ENCODE assay signal across 23 mouse cellular contexts in genomic region chr13:54431161-54431560, GRCm38 (mm10). TPM values are rescaled to one million over a fixed set of nuclear protein-coding genes. Genes with fewer than 3 reads are reported as not detected.
DNase-seq lines count a peak whose midpoint lies in the region; ATAC-seq lines count a peak whose summit lies in the region.
"Had no signal": no experiment of that assay in that cellular context is flagged by ENCODE, and none has a peak within 500 bp of the region (broad histone marks: within the 10 kb centered on the region; RNA-seq: fewer than 3 reads in every experiment).

No protein-coding gene starts in this region.

- H3K4me2 ChIP-seq in heart, embryonic 12.5 days, result no peak overlapping the region
- no peak overlapping the region for H3K4me2 ChIP-seq in hindbrain, embryonic 13.5 days
- H3K4me2 ChIP-seq: forebrain, embryonic 13.5 days; hindbrain, embryonic 12.5 days; intestine, embryonic 15.5 days had no signal

- H3K27me3 ChIP-seq in heart, embryonic 12.5 days (replicated peaks), result no peaks in the 10 kb centered on the region
- H3K27me3 ChIP-seq in hindbrain, embryonic 13.5 days, result no peaks in the 10 kb centered on the region
- H3K27me3 ChIP-seq: forebrain, embryonic 13.5 days; hindbrain, embryonic 12.5 days; intestine, embryonic 15.5 days had no signal

- H3K4me3 ChIP-seq in heart, embryonic 12.5 days, result no peak overlapping the region
- no peak overlapping the region for H3K4me3 ChIP-seq in hindbrain, embryonic 13.5 days
- H3K4me3 ChIP-seq: forebrain, embryonic 10.5 days; forebrain, embryonic 13.5 days; gastrocnemius, adult 2 months; hindbrain, embryonic 12.5 days; intestine, embryonic 15.5 days had no signal

- DNase-seq in heart, adult 11 months, result peak; percentile 74
- DNase-seq in adrenal gland, adult 2 months, result peak; percentile 64
- peak; percentile 26 for DNase-seq in adrenal gland, postnatal 10 days
- DNase-seq in adrenal gland, postnatal 36 days, result peak; percentile 52 to 80
- DNase-seq in left cerebral cortex, postnatal 10 days (ENCODE audit: extremely low spot score in 1 of 2, low spot score in 2 of 2), result no peak
- DNase-seq: B cell, adult 2 months; cerebellum, adult 11-12 months; cerebellum, adult 8-10 months; cerebellum, postnatal 10 days; gastrocnemius, adult 2 months; gastrocnemius, postnatal 14 days; heart, adult 18-20 months; kidney, adult 11 months had no signal

- no peak for ATAC-seq in heart, embryonic 12.5 days (ENCODE audit: insufficient number of reproducible peaks, low FRiP score)
- ATAC-seq in hindbrain, embryonic 13.5 days (ENCODE audit: low FRiP score), result no peak
- ATAC-seq: forebrain, embryonic 13.5 days; forebrain, embryonic 16.5 days; hindbrain, embryonic 16.5 days; intestine, embryonic 15.5 days; Patski had no signal

- no peak overlapping the region for H3K27ac ChIP-seq in heart, embryonic 12.5 days (ENCODE audit: poor library complexity, severe bottlenecking)
- no peak overlapping the region for H3K27ac ChIP-seq in hindbrain, embryonic 13.5 days
- H3K27ac ChIP-seq: forebrain, embryonic 10.5 days; forebrain, embryonic 13.5 days; gastrocnemius, adult 2 months; hindbrain, embryonic 12.5 days; intestine, embryonic 15.5 days had no signal

- no peaks in the 10 kb centered on the region for H3K9me3 ChIP-seq in heart, embryonic 12.5 days (replicated peaks)
- H3K9me3 ChIP-seq in hindbrain, embryonic 13.5 days, result no peaks in the 10 kb centered on the region
- H3K9me3 ChIP-seq: forebrain, embryonic 10.5 days; forebrain, embryonic 13.5 days; G1E; hindbrain, embryonic 12.5 days; intestine, embryonic 15.5 days had no signal

- H3K4me1 ChIP-seq in heart, embryonic 12.5 days (replicated peaks), result no peaks in the 10 kb centered on the region
- no peaks in the 10 kb centered on the region for H3K4me1 ChIP-seq in hindbrain, embryonic 13.5 days (replicated peaks)
- H3K4me1 ChIP-seq: forebrain, embryonic 10.5 days; forebrain, embryonic 13.5 days; hindbrain, embryonic 12.5 days; intestine, embryonic 15.5 days had no signal

- 83% methylated on average over 9 of the region's 9 CpGs for WGBS in heart, embryonic 12.5 days
- WGBS in hindbrain, embryonic 13.5 days, result 86% methylated on average over 9 of the region's 9 CpGs

- no peaks in the 10 kb centered on the region for H3K36me3 ChIP-seq in heart, embryonic 12.5 days
- no peaks in the 10 kb centered on the region for H3K36me3 ChIP-seq in hindbrain, embryonic 13.5 days
- H3K36me3 ChIP-seq: forebrain, embryonic 10.5 days; G1E; hindbrain, embryonic 12.5 days; intestine, embryonic 15.5 days had no signal

- H3K9ac ChIP-seq in heart, embryonic 12.5 days, result no peak overlapping the region
- no peak overlapping the region for H3K9ac ChIP-seq in hindbrain, embryonic 13.5 days
- H3K9ac ChIP-seq: forebrain, embryonic 13.5 days; hindbrain, embryonic 12.5 days; intestine, embryonic 15.5 days had no signal

- intact Hi-C loops in left cerebral cortex, postnatal 10 days (cut with DNase I), result no loop called here

RNA-seq across cellular contexts. Expression of gene Thoc3, which starts 37.5 kb away (rescaled TPM):
- polyA plus RNA-seq in heart, embryonic 12.5 days (2016; fragmentation: Nextera tagmentation; extraction: Ambion mirVana), result 88.2 and 92.4 TPM in 2 replicates
- total RNA-seq in adrenal gland, adult 2 months (2021), result 10 to 100 TPM; 33.6 to 46.0 TPM
- 49.9 and 54.8 TPM in 2 replicates for polyA plus RNA-seq in adrenal gland, adult 2 months (2012; rRNA removed)
- total RNA-seq in adrenal gland, postnatal 10 days (2021), result 10 to 100 TPM; 51.1 to 51.8 TPM
- 10 to 100 TPM; 43.0 to 47.3 TPM for total RNA-seq in adrenal gland, postnatal 36 days (2021)
- 10 to 100 TPM; 41.3 to 41.4 TPM for total RNA-seq in left cerebral cortex, postnatal 10 days (2021)
- 94.5 and 105 TPM in 2 replicates for polyA plus RNA-seq in hindbrain, embryonic 13.5 days (2015; fragmentation: Nextera tagmentation; extraction: Ambion mirVana)

Comparison
In these comparisons a context has a peak if more than half of its experiments do, and no peak if none do; other contexts are left out.
1. DNase-seq: peak in heart, adult 11 months (single experiment), adrenal gland, adult 2 months (single experiment), adrenal gland, postnatal 10 days (single experiment) and adrenal gland, postnatal 36 days (2 of 2); none in left cerebral cortex, postnatal 10 days (0 of 2).